Mouse (Mus musculus): ENCODE results near the gene Hoxd11.

Hoxd11 gene

GRCm38 (mm10) chr2:74678891-74679595 lies at the start of gene Hoxd11:
Gene Hoxd11 (plus strand): TSS chr2:74679557.
- CTCF ChIA-PET, result no interaction called here

GRCm38 (mm10) chr2:74635412-74635811 lies 43.9 kb upstream of the Hoxd11 start:
- CTCF ChIA-PET, result no interaction called here

GRCm38 (mm10) chr2:74642431-74642830 lies 36.9 kb upstream of the Hoxd11 start:
- CTCF ChIA-PET, result no interaction called here

- CTCF ChIA-PET, result no interaction called here
These were observed 33.7 kb upstream of the Hoxd11 start for GRCm38 (mm10) chr2:74645631-74646030.

GRCm38 (mm10) chr2:74647082-74647864 lies 32.1 kb upstream of the Hoxd11 start:
- CTCF ChIA-PET, result interaction anchor here (0.6 kb wide), 1 partner anchor 464 kb away, joined by 3 read pairs; no protein-coding TSS in a partner anchor

- CTCF ChIA-PET, result no interaction called here
These were observed 26.4 kb upstream of the Hoxd11 start for GRCm38 (mm10) chr2:74652996-74653340.

GRCm38 (mm10) chr2:74653781-74654535 lies 25.4 kb upstream of the Hoxd11 start:
- CTCF ChIA-PET, result no interaction called here

- CTCF ChIA-PET, result no interaction called here
These were observed 24.5 kb upstream of the Hoxd11 start for GRCm38 (mm10) chr2:74654743-74655419.

- CTCF ChIA-PET, result no interaction called here
These were observed 24.0 kb upstream of the Hoxd11 start for GRCm38 (mm10) chr2:74655420-74655781.

- CTCF ChIA-PET, result interaction anchor here (0.6 to 0.7 kb wide), 2 partner anchors 24 to 52 kb away, joined by 4 to 6 read pairs; no protein-coding TSS in a partner anchor
These were observed 23.3 kb upstream of the Hoxd11 start for GRCm38 (mm10) chr2:74655821-74656631.

- CTCF ChIA-PET, result interaction anchor here (0.6 to 0.7 kb wide), 2 partner anchors 23 to 52 kb away, joined by 4 to 6 read pairs; no protein-coding TSS in a partner anchor
These were observed 22.7 kb upstream of the Hoxd11 start for GRCm38 (mm10) chr2:74656632-74657021.

- CTCF ChIA-PET, result no interaction called here
These were observed 21.9 kb upstream of the Hoxd11 start for GRCm38 (mm10) chr2:74657251-74658023.

GRCm38 (mm10) chr2:74658024-74658666 lies 21.2 kb upstream of the Hoxd11 start:
- CTCF ChIA-PET, result no interaction called here

- CTCF ChIA-PET, result no interaction called here
These were observed 20.5 kb upstream of the Hoxd11 start for GRCm38 (mm10) chr2:74658667-74659371.

GRCm38 (mm10) chr2:74659507-74660005 lies 19.8 kb upstream of the Hoxd11 start, which contains the start of gene Evx2:
Gene Evx2 (minus strand): TSS chr2:74659557.
- CTCF ChIA-PET, result no interaction called here

GRCm38 (mm10) chr2:74660421-74661375 lies 18.7 kb upstream of the Hoxd11 start:
- CTCF ChIA-PET, result no interaction called here

GRCm38 (mm10) chr2:74661685-74662084 lies 17.7 kb upstream of the Hoxd11 start:
- CTCF ChIA-PET, result interaction anchor here (0.7 kb wide), 1 partner anchor 597 kb away, joined by 3 read pairs; no protein-coding TSS in a partner anchor
